Mouse (Mus musculus) gastrocnemius, adult 2 months (tissue): ENCODE measurements around the gene Slc35b1. TPM values are rescaled to one million over a fixed set of nuclear protein-coding genes. Genes with fewer than 3 reads are reported as not detected.
A peak's percentile ranks its signal among the peaks of the same experiment; 100 is the strongest.

ENCODE experiments used
- DNase-seq: peaks from one replicate; pipeline ENCODE4 v3.0.0; 2022
- H3K27ac ChIP-seq: fragments of 200-600 bp; 2 replicates; pipeline ENCODE4 v1.8.1; 2022; ENCODE audit warnings: mild to moderate bottlenecking
- H3K4me3 ChIP-seq: fragments of 200-600 bp; 2 replicates; pipeline ENCODE4 v1.8.1; 2022; ENCODE audit warnings: mild to moderate bottlenecking, moderate library complexity
- CTCF ChIP-seq: fragments of 200-600 bp; IDR thresholded peaks from 2 replicates; pipeline ENCODE4 v1.8.1; 2022; ENCODE audit warnings: antibody characterized with exemption, mild to moderate bottlenecking, moderate library complexity
- intact Hi-C: fragments of 180-260 bp; cut with DNase I; formaldehyde crosslinking; loops from one replicate; pipeline ENCODE4 v1.15.1; 2025
- total RNA-seq, 2 experiments: library from RNA; stranded (reverse); gene quantifications; 2 replicates each; pipeline ENCODE4 v1.2.3; 2021

The Slc35b1 gene
- total RNA-seq, 2 experiments from 2014 or later, result 42.4 to 49.5 TPM

GRCm38 (mm10) chr11:95420880-95421435 lies 36.5 kb downstream of the Slc35b1 start:
- Histone ChIP-seq H3K27ac (peak overlapping the region; percentile 65), H3K4me3 (peak overlapping the region; percentile 43)
- no peak for DNase-seq
- intact Hi-C loops, result no loop called here
- TF ChIP-seq CTCF, result no peak

GRCm38 (mm10) chr11:95423505-95423904 lies 39.0 kb downstream of the Slc35b1 start:
- peak; percentile 38 for TF ChIP-seq CTCF
- intact Hi-C loops, result no loop called here

GRCm38 (mm10) chr11:95431344-95431743 lies 46.9 kb downstream of the Slc35b1 start:
- intact Hi-C loops, result no loop called here
- no peak overlapping the region for H3K4me3 ChIP-seq
- TF ChIP-seq CTCF, result no peak
- no peak for DNase-seq
- H3K27ac ChIP-seq, result peak overlapping the region; percentile 24; the same call in 1 of the 2 replicates

More at GRCm38 (mm10) chr11:95423505-95423904, 39.0 kb downstream of the Slc35b1 start:
- Histone ChIP-seq H3K27ac (peak overlapping the region; percentile 77), H3K4me3 (no peak overlapping the region)
- no peak for DNase-seq

- peak; percentile 38 for DNase-seq
- Histone ChIP-seq H3K4me3 (no peak overlapping the region), H3K27ac (peak overlapping the region; percentile 41; the same call in 1 of the 2 replicates)
- intact Hi-C loops, result loop anchor here (2.0 kb wide), 1 partner anchor 33 kb away; no protein-coding TSS in a partner anchor
- TF ChIP-seq CTCF, result peak; percentile 77
Measured at GRCm38 (mm10) chr11:95432194-95432593, 47.7 kb downstream of the Slc35b1 start.

Other genes starting within 250 kb of the Slc35b1 start
- gene Dlx4, start 238.4 kb upstream of the Slc35b1 start, total RNA-seq, result not detected
- gene Tac4, start 123.2 kb upstream of the Slc35b1 start, total RNA-seq, result not detected
- 10 to 100 TPM; 21.5 to 23.9 TPM for gene Kat7, start 74.4 kb upstream of the Slc35b1 start, total RNA-seq
- gene Fam117a, start 47.7 kb upstream of the Slc35b1 start, total RNA-seq, result 1 to 10 TPM; 1.5 to 2.1 TPM
- gene Spop, start 29.4 kb downstream of the Slc35b1 start, total RNA-seq, result 100 to 1,000 TPM; 190 to 208 TPM
- under 1 TPM; 0.20 to 0.23 TPM for gene Nxph3, start 129.9 kb downstream of the Slc35b1 start, total RNA-seq
- under 1 TPM; 0.13 to 0.31 TPM for gene Ngfr, start 203.0 kb downstream of the Slc35b1 start, total RNA-seq